ENCODE assay signal across 10 mouse cellular contexts in genomic region chr5:25053971-25054658, GRCm38 (mm10). TPM values are rescaled to one million over a fixed set of nuclear protein-coding genes. Genes with fewer than 3 reads are reported as not detected.
DNase-seq lines count a peak whose midpoint lies in the region; ATAC-seq lines count a peak whose summit lies in the region.
"Had no signal": no experiment of that assay in that cellular context is flagged by ENCODE, and none has a peak within 500 bp of the region (broad histone marks: within the 10 kb centered on the region; RNA-seq: fewer than 3 reads in every experiment).

No protein-coding gene starts in this region.

- no peaks in the 10 kb centered on the region for H3K9me3 ChIP-seq in heart, embryonic 13.5 days
- no peaks in the 10 kb centered on the region for H3K9me3 ChIP-seq in forebrain, embryonic 13.5 days (replicated peaks)
- no peaks in the 10 kb centered on the region for H3K9me3 ChIP-seq in midbrain, embryonic 14.5 days (ENCODE audit: control insufficient read depth, low read length)
- H3K9me3 ChIP-seq: embryonic facial prominence, embryonic 13.5 days had no signal

- H3K4me3 ChIP-seq in heart, embryonic 13.5 days = no peak overlapping the region
- H3K4me3 ChIP-seq in forebrain, embryonic 13.5 days = no peak overlapping the region
- no peak overlapping the region for H3K4me3 ChIP-seq in midbrain, embryonic 14.5 days (replicated peaks; ENCODE audit: low read depth, low read length)
- H3K4me3 ChIP-seq: embryonic facial prominence, embryonic 13.5 days had no signal

- 59% methylated on average over 7 of the region's 7 CpGs for WGBS in heart, embryonic 13.5 days
- WGBS in forebrain, embryonic 13.5 days = 80% methylated on average over 7 of the region's 7 CpGs
- WGBS in midbrain, embryonic 14.5 days = 84% methylated on average over 7 of the region's 7 CpGs

- peaks cover 47% of the 10 kb centered on the region for H3K4me1 ChIP-seq in heart, embryonic 13.5 days
- peaks cover 17% of the 10 kb centered on the region for H3K4me1 ChIP-seq in forebrain, embryonic 13.5 days
- H3K4me1 ChIP-seq in midbrain, embryonic 14.5 days (ENCODE audit: control insufficient read depth, insufficient read depth, low read length) = no peaks in the 10 kb centered on the region; the same call in 1 of the 2 replicates

- 0 out of 2 replicates have a peak overlapping the region, but pooled peaks have one; percentile 45 for H3K9ac ChIP-seq in heart, embryonic 13.5 days
- H3K9ac ChIP-seq in forebrain, embryonic 13.5 days = no peak overlapping the region
- H3K9ac ChIP-seq in midbrain, embryonic 14.5 days (replicated peaks; ENCODE audit: low read length) = no peak overlapping the region
- H3K9ac ChIP-seq: embryonic facial prominence, embryonic 13.5 days had no signal

- H3K4me2 ChIP-seq in heart, embryonic 13.5 days = no peak overlapping the region
- no peak overlapping the region for H3K4me2 ChIP-seq in forebrain, embryonic 13.5 days
- no peak overlapping the region for H3K4me2 ChIP-seq in midbrain, embryonic 14.5 days (ENCODE audit: low read length)
- H3K4me2 ChIP-seq: embryonic facial prominence, embryonic 13.5 days had no signal

- H3K27me3 ChIP-seq in heart, embryonic 13.5 days (replicated peaks) = peaks cover 14% of the 10 kb centered on the region
- no peaks in the 10 kb centered on the region for H3K27me3 ChIP-seq in forebrain, embryonic 13.5 days
- no peaks in the 10 kb centered on the region for H3K27me3 ChIP-seq in midbrain, embryonic 14.5 days (ENCODE audit: control insufficient read depth, insufficient read depth, low read length)

- H3K27ac ChIP-seq in heart, embryonic 13.5 days (replicated peaks) = no peak overlapping the region
- H3K27ac ChIP-seq in forebrain, embryonic 13.5 days = no peak overlapping the region
- H3K27ac ChIP-seq in midbrain, embryonic 14.5 days (replicated peaks; ENCODE audit: low read depth, low read length) = no peak overlapping the region
- H3K27ac ChIP-seq: embryonic facial prominence, embryonic 13.5 days had no signal

- no peak for ATAC-seq in heart, embryonic 13.5 days (ENCODE audit: extremely low read depth, insufficient number of reproducible peaks, low FRiP score, low TSS enrichment)
- no peak for ATAC-seq in forebrain, embryonic 13.5 days
- ATAC-seq in midbrain, embryonic 14.5 days (ENCODE audit: low FRiP score, low TSS enrichment) = no peak

- no peak for DNase-seq in heart, adult 9 months (ENCODE audit: low spot score in 2 of 2)
- peak; percentile 46 for DNase-seq in 3134 (ENCODE audit: extremely low read depth, insufficient read length, low spot score)
- peak; percentile 62 for DNase-seq in adrenal gland, postnatal 10 days
- peak; percentile 50 for DNase-seq in left cerebral cortex, adult 11 months (ENCODE audit: low spot score)
- DNase-seq in midbrain, embryonic 14.5 days = no peak
- DNase-seq in spleen, adult 18-20 months = no peak
- DNase-seq: lung, adult 18-20 months had no signal

- no peaks in the 10 kb centered on the region for H3K36me3 ChIP-seq in heart, embryonic 13.5 days
- H3K36me3 ChIP-seq in forebrain, embryonic 13.5 days (ENCODE audit: poor library complexity, severe bottlenecking) = no peaks in the 10 kb centered on the region
- H3K36me3 ChIP-seq in midbrain, embryonic 14.5 days (ENCODE audit: control insufficient read depth, insufficient read depth, low read length) = no peaks in the 10 kb centered on the region
- H3K36me3 ChIP-seq: embryonic facial prominence, embryonic 13.5 days had no signal

RNA-seq across cellular contexts. Expression of gene Prkag2, which starts 46.3 kb away (rescaled TPM):
- polyA plus RNA-seq in heart, embryonic 13.5 days (2015; fragmentation: Nextera tagmentation; extraction: Ambion mirVana) = 83.7 and 90.0 TPM in 2 replicates
- 100 to 1,000 TPM in 1 of 2 experiments, 10 to 100 TPM in 1; 76.5 to 129 TPM for total RNA-seq in adrenal gland, postnatal 10 days (2021)
- 63.1 and 66.3 TPM in 2 replicates for polyA plus RNA-seq in forebrain, embryonic 13.5 days (2015; fragmentation: Nextera tagmentation; extraction: Ambion mirVana)
- polyA plus RNA-seq in midbrain, embryonic 14.5 days (2014; fragmentation: Nextera tagmentation; extraction: Ambion mirVana) = 97.6 and 103 TPM in 2 replicates

Comparison
In these comparisons a context has a peak if more than half of its experiments do, and no peak if none do; other contexts are left out.
1. DNase-seq: peak in 3134 (single experiment), adrenal gland, postnatal 10 days (single experiment) and left cerebral cortex, adult 11 months (single experiment); none in heart, adult 9 months (0 of 2), midbrain, embryonic 14.5 days (single experiment) and spleen, adult 18-20 months (0 of 2).